Mouse (Mus musculus) midbrain, embryonic 15.5 days (tissue): ENCODE measurements around the gene Duox1. TPM values are rescaled to one million over a fixed set of nuclear protein-coding genes. Genes with fewer than 3 reads are reported as not detected.

Source experiments
- ATAC-seq: fragments of 200-750 bp; cut with Nextera tagmentation; replicated peaks from 2 replicates; pipeline ENCODE4 v1.8.0; 2017; ENCODE audit warnings: moderate TSS enrichment
- H3K27ac ChIP-seq: fragments of 300-500 bp; sonication (generic); 2 replicates; pipeline ENCODE4 v1.5.1; 2015; ENCODE audit warnings: mild to moderate bottlenecking, inconsistent platforms
- H3K27me3 ChIP-seq: fragments of 300-500 bp; sonication (generic); replicated peaks from 2 replicates; pipeline ENCODE4 v1.6.1; 2015; ENCODE audit warnings: inconsistent platforms
- H3K36me3 ChIP-seq: fragments of 300-500 bp; sonication (generic); replicated peaks from 2 replicates; pipeline ENCODE4 v1.6.1; 2015; ENCODE audit warnings: inconsistent platforms
- H3K4me1 ChIP-seq: fragments of 300-500 bp; sonication (generic); 2 replicates; pipeline ENCODE4 v1.6.1; 2015; ENCODE audit warnings: inconsistent platforms
- H3K4me2 ChIP-seq: fragments of 300-500 bp; sonication (generic); 2 replicates; pipeline ENCODE4 v1.6.1; 2015; ENCODE audit warnings: inconsistent platforms, mild to moderate bottlenecking, moderate library complexity
- H3K4me3 ChIP-seq: fragments of 300-500 bp; sonication (generic); 2 replicates; pipeline ENCODE4 v1.5.1; 2015; ENCODE audit warnings: mild to moderate bottlenecking, inconsistent platforms
- H3K9ac ChIP-seq: fragments of 300-500 bp; sonication (generic); 2 replicates; pipeline ENCODE4 v1.6.1; 2015; ENCODE audit warnings: mild to moderate bottlenecking, inconsistent platforms
- H3K9me3 ChIP-seq: fragments of 300-500 bp; sonication (generic); 2 replicates; pipeline ENCODE4 v1.6.1; 2016; ENCODE audit warnings: inconsistent platforms
- WGBS: fragments of 180-500 bp; shearing (Covaris S2); methylation state at CpG from one replicate; pipeline ENCODE4 v1.1.7; 2015; ENCODE audit warnings: mixed read lengths; 5-methylcytosine and 5-hydroxymethylcytosine counted together
- polyA plus RNA-seq: library from polyadenylated mRNA; unstranded; fragments of >200 nt; fragmentation: Nextera tagmentation; extraction: Ambion mirVana; gene quantifications from 2 replicates; pipeline ENCODE4 v1.2.1, GENCODE M21; 2015

Duox1 gene
- polyA plus RNA-seq, 1 experiment from 2014 or later = 0.13 TPM

DNA sequence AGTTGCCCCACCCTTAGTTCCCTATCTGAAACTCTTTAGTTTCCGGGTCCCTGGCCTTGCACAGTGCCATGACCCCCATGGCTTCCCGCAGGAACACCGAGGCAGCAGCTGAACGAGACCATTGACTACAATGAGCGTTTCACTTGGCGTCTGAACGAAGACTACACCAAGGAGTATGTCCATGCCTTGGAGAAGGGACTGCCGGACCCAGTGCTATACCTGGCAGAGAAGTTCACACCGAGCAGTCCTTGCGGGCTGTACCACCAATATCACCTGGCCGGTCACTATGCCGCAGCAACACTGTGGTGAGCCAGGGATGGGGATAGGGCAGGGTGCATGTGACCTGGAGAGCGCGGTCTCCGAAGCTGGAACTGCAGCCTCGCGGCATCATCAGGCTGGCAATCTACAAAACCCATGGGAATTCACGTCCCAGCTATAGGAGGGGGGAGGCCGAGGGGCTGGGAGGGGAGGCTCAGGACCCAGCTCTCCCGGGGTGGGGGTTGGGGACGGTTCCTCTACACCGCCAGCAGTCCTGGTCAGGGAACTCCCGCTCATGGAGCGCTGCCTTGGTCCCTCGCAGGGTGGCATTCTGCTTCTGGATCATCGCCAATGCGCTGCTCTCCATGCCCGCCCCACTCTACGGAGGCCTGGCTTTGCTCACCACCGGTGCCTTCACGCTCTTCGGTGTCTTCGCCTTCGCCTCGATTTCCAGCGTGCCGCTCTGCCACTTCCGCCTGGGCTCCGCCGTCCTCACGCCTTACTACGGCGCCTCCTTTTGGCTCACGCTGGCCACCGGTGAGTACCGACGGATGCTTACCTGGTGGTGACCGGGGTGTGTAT, 14.2 kb upstream of the Duox1 start:
- WGBS = under 1% methylated on average over 48 of the region's 48 CpGs

DNA sequence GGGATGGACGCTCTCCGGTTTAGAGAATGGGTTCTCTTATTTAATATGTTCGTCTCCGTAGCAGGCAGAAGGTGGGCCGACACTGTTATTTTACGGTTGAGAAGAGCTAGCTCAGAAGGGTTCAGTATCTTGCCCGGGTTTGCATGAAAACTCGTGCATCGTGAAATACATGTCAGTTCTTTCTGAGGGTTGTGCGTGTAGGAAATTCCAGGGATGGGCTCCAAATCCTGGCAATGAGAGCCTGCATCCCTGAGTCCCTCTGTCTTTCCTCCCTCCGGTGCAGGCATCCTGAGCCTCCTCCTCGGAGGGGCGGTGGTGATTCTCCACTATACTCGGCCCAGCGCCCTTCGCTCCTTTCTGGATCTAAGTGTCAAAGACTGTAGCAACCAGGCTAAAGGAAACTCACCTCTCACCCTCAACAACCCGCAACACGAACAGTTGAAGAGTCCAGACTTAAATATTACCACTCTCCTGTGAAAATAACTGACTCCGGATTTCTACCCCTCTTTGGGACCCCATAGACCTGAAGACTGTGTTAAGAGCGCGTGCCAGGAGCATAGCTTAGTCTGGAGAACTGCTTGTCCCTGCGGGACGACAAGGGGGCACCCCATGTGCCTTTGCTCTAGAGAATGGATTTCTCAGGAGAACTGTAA, 13.4 kb upstream of the Duox1 start:
- Histone ChIP-seq H3K4me3 (peak overlapping the region; percentile 43), H3K9ac (peak overlapping the region; percentile 32), H3K36me3 (no peaks in the 10 kb centered on the region), H3K4me1 (peaks cover 40% of the 10 kb centered on the region), H3K9me3 (no peaks in the 10 kb centered on the region), H3K4me2 (peak overlapping the region; percentile 90), H3K27ac (no peak overlapping the region), H3K27me3 (peaks cover 89% of the 10 kb centered on the region)
- 6% methylated on average over 23 of the region's 23 CpGs for WGBS
- no peak for ATAC-seq

More for the DNA sequence above, 14.2 kb upstream of the Duox1 start:
- Histone ChIP-seq H3K27ac (no peak overlapping the region), H3K4me3 (peak overlapping the region; percentile 43), H3K27me3 (peaks cover 84% of the 10 kb centered on the region), H3K4me1 (peaks cover 44% of the 10 kb centered on the region), H3K9ac (peak overlapping the region; percentile 32), H3K36me3 (no peaks in the 10 kb centered on the region), H3K9me3 (no peaks in the 10 kb centered on the region), H3K4me2 (peak overlapping the region; percentile 90)
- peak; percentile 50 for ATAC-seq

DNA sequence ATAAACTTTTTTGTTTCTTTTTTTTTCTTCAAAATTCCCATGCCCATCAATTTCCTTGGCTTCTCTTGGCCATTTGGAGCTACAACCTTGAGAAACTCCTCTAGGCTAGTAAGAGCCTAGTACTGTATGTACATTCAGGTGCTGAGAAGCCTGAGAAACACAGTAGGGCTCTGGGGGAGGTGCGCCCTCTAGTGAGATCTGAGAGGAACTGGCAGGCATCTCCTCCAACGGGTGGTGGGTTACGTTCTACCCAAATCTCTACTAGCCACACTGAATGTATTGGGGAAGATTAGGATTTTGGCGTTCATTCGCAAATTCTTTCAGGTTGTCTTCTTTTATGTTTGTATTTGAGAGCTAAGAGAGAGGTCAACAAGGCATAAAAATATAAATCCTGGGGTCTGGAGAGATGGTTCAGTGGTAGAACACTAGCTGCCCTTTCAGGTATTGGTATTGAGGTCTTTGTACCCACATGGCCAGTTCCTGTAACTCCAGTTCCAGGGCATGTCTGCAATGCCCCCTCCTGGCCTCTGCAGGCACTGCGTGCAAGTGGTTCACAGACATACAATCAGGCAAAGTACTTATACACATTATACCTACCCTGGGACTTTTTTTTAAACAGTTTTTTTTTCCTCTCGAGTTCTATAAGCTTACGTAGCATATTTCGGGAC, 12.8 kb upstream of the Duox1 start:
- 11% methylated on average over 9 of the region's 9 CpGs for WGBS
- H3K36me3 ChIP-seq = no peaks in the 10 kb centered on the region
- peak overlapping the region; percentile 90 for H3K4me2 ChIP-seq
- no peak overlapping the region for H3K9ac ChIP-seq
- no peaks in the 10 kb centered on the region for H3K9me3 ChIP-seq
- peak; percentile 63 for ATAC-seq
- no peak overlapping the region for H3K27ac ChIP-seq
- H3K4me3 ChIP-seq = no peak overlapping the region; the same call in 1 of the 2 replicates
- H3K4me1 ChIP-seq = peaks cover 34% of the 10 kb centered on the region
- peaks cover 83% of the 10 kb centered on the region for H3K27me3 ChIP-seq

DNA sequence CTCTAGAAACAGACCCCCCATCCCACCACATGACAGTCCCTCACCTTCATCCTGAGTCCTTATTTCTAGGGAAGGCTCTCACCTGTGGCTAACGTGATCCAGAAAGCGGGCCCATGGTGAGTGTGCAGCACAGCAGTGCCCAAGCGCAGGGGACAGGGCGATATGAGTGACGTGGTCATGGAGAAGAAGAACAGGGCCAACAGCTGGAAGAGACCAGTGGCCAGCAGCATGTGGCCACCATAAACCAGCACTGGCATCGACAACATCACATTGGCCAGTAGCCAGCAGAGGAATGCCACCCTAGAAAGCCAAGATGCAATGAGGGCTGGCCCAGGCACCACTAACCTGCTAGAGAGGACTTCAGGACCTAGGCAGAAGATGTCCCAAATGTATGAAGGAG, 10.9 kb upstream of the Duox1 start:
- peaks cover 70% of the 10 kb centered on the region for H3K27me3 ChIP-seq
- no peaks in the 10 kb centered on the region for H3K36me3 ChIP-seq
- H3K4me1 ChIP-seq = peaks cover 19% of the 10 kb centered on the region
- H3K27ac ChIP-seq = no peak overlapping the region
- H3K4me3 ChIP-seq = no peak overlapping the region
- H3K4me2 ChIP-seq = no peak overlapping the region
- no peak for ATAC-seq
- H3K9ac ChIP-seq = no peak overlapping the region
- H3K9me3 ChIP-seq = no peaks in the 10 kb centered on the region
- 87% methylated on average over 6 of the region's 6 CpGs for WGBS

DNA sequence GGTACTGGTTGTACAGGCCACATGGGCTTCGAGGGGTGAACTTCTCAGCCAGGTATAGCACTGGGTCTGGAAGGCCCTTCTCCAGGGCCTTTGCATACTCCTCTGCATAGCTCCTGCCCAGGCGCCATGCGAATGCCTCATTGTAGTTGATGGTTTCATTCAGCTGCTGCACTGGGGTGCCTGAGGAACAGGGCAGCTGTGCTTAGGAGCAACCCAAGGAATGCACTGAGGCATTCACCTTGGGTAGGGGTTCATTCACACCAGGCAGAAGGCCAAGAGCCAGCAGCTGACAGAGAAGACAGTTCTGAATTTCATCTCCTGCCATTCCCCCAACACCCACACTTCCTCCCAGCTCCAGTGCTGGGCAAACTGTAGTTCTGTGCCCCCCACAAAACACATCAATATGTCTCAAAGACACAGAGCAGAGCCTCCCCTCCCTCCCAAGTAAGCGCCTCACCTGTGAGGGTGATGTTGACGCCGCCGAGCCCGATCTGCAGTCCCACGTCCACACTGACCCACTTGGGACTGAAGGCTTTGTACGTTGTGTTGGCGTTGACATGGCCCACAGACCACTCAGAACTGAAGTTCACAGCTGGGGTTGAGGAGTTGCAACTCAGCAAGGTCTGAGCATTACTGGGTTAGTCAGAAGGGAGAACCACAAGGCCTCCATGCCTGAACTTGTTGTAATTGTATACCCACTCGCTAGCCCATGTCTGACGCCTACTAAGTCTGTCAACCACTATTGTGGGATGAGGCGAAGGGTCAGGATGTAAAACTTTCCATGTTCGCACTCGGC, 10.2 kb upstream of the Duox1 start:
- H3K27me3 ChIP-seq = peaks cover 62% of the 10 kb centered on the region
- 86% methylated on average over 16 of the region's 16 CpGs for WGBS

DNA sequence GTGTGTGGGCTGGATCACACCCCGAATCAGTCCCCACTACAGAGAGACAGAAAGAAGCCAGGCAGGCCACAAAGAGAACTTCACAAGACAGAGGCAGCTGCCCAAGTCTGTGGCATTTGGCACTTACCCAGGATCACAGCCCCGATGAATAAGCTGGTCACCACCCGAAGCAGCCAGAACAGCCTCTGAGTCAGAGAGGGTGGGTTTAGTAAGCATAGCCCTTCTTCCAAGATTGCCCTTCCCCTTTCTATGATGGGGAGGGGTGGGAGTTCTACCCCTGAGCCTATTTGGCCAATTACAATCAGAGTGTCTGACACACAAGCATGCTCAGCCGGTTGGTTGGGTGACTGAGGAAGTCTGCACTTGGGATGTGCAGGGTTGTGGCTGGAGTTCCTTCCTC, 9.3 kb upstream of the Duox1 start:
- Histone ChIP-seq H3K4me1 (peaks cover 12% of the 10 kb centered on the region), H3K9me3 (no peaks in the 10 kb centered on the region), H3K27ac (no peak overlapping the region), H3K9ac (no peak overlapping the region), H3K27me3 (peaks cover 54% of the 10 kb centered on the region), H3K4me2 (no peak overlapping the region), H3K4me3 (no peak overlapping the region), H3K36me3 (no peaks in the 10 kb centered on the region)
- ATAC-seq = no peak
- 55% methylated on average over 4 of the region's 4 CpGs for WGBS

More for the DNA sequence above, 10.2 kb upstream of the Duox1 start:
- Histone ChIP-seq H3K4me1 (peaks cover 19% of the 10 kb centered on the region), H3K9ac (no peak overlapping the region), H3K4me2 (no peak overlapping the region), H3K9me3 (no peaks in the 10 kb centered on the region), H3K27ac (no peak overlapping the region), H3K4me3 (no peak overlapping the region), H3K36me3 (no peaks in the 10 kb centered on the region)
- no peak for ATAC-seq

DNA sequence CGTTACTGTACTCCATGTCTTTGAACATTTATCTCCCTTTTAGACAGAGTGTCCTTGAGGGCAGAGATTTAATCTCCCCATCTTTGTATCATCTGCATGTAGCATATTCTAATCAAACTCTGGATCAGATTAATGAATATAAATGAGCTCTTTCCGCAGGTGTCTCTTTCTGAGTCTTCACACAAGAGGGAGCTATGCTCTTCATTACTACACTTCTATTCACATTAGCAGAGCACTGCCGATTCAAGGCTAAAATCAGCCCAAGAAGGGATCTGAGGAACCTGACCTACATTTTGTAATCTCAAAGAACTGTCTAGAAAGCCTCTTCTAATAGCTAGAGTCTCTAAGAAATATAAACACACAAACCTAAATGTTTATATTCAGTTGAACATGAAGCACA, 5.8 kb upstream of the Duox1 start:
- no peak overlapping the region for H3K9ac ChIP-seq
- H3K36me3 ChIP-seq = no peaks in the 10 kb centered on the region
- peaks cover 16% of the 10 kb centered on the region; the same call in 1 of the 2 replicates for H3K4me1 ChIP-seq
- no peak for ATAC-seq
- no peaks in the 10 kb centered on the region for H3K9me3 ChIP-seq
- H3K4me3 ChIP-seq = no peak overlapping the region
- 30% methylated on average over 3 of the region's 3 CpGs for WGBS
- no peak overlapping the region for H3K27ac ChIP-seq
- H3K4me2 ChIP-seq = no peak overlapping the region
- peaks cover 41% of the 10 kb centered on the region for H3K27me3 ChIP-seq

DNA sequence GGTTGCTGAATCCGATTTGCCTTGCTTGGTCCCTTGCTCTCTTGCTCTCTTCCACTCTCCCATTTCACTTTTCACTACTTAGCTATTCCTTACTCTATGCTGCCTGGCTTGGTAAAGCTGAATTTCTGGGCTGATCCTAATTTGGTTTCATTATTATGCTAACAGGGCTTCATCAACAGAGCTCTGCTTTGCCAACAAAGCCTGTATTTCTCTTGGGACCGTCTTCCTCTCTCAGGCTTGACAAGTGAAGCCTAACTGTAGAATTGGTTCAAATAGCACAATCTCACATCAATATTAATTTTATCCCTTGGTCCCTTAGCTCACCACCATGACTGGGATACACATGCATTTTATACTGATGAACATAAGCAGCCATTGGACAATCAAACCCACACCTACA, 3.9 kb upstream of the Duox1 start:
- Histone ChIP-seq H3K27ac (no peak overlapping the region), H3K27me3 (peaks cover 34% of the 10 kb centered on the region; the same call in 1 of the 2 replicates), H3K9ac (no peak overlapping the region), H3K36me3 (no peaks in the 10 kb centered on the region), H3K4me1 (peaks cover 16% of the 10 kb centered on the region; the same call in 1 of the 2 replicates), H3K9me3 (no peaks in the 10 kb centered on the region), H3K4me2 (no peak overlapping the region), H3K4me3 (no peak overlapping the region)
- 23% methylated on average over 2 of the region's 2 CpGs for WGBS
- ATAC-seq = peak; percentile 44; the same call in 1 of the 2 replicates

DNA sequence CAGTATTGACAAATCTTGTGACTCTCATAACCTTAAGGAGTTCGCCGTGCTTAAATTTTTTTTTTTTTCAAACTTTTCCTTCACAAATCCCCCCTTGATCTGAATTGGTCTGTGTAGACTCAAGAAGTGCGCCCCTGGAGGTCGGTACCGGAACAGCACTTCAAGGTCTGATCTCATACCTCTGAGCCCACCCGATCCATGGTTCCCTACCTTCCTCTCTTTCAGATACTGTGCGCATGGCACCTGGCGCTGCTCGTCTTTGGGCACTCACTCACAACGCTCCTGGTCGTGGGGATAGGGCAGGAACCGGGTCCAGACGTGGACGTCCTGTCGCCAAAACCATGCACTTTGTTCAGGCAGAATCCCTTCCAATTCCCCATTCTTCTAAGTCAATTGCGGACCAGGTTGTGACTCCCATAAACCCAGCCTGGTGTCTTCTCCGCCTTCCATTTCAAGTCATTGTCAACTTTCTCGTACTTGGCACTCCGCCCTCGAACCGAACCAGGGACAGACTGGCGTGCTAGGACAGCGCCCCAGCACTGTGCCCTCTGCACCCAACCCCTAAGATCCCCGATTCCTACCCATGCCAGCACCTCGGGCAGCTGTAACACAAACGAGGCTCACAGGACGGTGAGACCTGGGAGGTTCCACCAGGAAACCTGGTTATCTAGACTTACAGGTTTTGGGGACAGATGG, 2.6 kb upstream of the Duox1 start:
- peaks cover 16% of the 10 kb centered on the region; the same call in 1 of the 2 replicates for H3K4me1 ChIP-seq
- peaks cover 30% of the 10 kb centered on the region; the same call in 1 of the 2 replicates for H3K27me3 ChIP-seq
- 4% methylated on average over 27 of the region's 27 CpGs for WGBS
- no peak overlapping the region for H3K27ac ChIP-seq
- peak overlapping the region; percentile 42 for H3K4me2 ChIP-seq
- 0 out of 2 replicates have a peak, but pooled peaks have one; percentile 27 for ATAC-seq
- H3K9me3 ChIP-seq = no peaks in the 10 kb centered on the region
- no peaks in the 10 kb centered on the region for H3K36me3 ChIP-seq
- H3K9ac ChIP-seq = no peak overlapping the region
- H3K4me3 ChIP-seq = peak overlapping the region; percentile 7; the same call in 1 of the 2 replicates

DNA sequence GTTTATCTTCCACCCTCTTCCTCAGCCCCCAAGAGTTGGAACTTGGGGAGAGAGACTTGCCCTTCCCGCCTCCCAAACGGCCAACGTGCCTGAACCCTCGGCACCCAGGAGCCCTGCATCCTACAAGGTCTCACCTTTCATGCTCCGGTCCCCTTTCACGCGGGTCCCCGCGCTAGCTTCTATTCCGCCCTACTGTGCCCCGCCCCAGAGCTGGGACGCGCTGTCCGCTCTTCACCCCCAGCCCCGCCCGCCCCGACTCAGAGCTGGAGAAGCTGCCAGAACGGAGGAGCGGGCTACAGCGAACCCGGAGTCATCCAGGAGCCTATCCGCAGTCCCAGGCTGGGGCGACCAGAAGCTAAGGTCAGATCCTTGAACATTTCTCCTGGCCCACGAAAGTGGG, 1.9 kb upstream of the Duox1 start, which contains the start of gene Duoxa1:
Duoxa1 (minus strand) TSS at position 195 of the 400 bp plus-strand sequence.
- Histone ChIP-seq H3K27me3 (peaks cover 29% of the 10 kb centered on the region; the same call in 1 of the 2 replicates), H3K9ac (no peak within 1 kb of the TSS), H3K27ac (no peak within 1 kb of the TSS), H3K4me2 (peak within 1 kb of the TSS; percentile 42), H3K36me3 (no peaks in the 10 kb centered on the region), H3K4me1 (peaks cover 16% of the 10 kb centered on the region; the same call in 1 of the 2 replicates), H3K4me3 (peak within 1 kb of the TSS; percentile 11; the same call in 1 of the 2 replicates), H3K9me3 (no peaks in the 10 kb centered on the region)
- WGBS = 4% methylated on average over 24 of the region's 24 CpGs
- no peak for ATAC-seq

DNA sequence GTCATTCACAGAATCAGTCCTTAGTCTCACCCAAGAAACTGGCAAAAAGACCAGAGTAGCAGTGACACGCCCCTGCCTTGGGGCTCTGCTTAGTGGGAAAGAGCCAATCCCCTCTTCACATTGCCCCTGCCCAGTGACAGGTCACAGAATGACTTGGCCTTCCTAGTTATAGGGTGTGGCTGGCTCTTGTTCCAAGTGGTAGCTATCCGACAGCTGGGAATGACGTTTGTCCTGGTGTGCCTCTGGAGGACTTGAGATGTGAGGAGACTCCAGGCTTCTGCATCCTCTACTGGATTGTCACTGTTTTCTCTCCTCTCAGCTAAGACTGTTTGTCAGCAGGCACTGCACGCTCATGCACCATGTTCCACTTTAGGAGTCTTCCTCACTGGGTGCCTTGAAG, 1.9 kb downstream of the Duox1 start:
- 84% methylated on average over 4 of the region's 4 CpGs for WGBS

More for the DNA sequence above, 1.9 kb downstream of the Duox1 start:
- no peak overlapping the region for H3K4me2 ChIP-seq
- no peak overlapping the region for H3K9ac ChIP-seq
- H3K27me3 ChIP-seq = peaks cover 25% of the 10 kb centered on the region; the same call in 1 of the 2 replicates
- ATAC-seq = no peak
- no peaks in the 10 kb centered on the region for H3K9me3 ChIP-seq
- no peak overlapping the region for H3K27ac ChIP-seq
- H3K36me3 ChIP-seq = no peaks in the 10 kb centered on the region
- H3K4me1 ChIP-seq = peaks cover 9% of the 10 kb centered on the region; the same call in 1 of the 2 replicates
- no peak overlapping the region for H3K4me3 ChIP-seq
